Mouse (Mus musculus): ENCODE results near the gene Mindy1. TPM values are rescaled to one million over a fixed set of nuclear protein-coding genes. Genes with fewer than 3 reads are reported as not detected.

The Mindy1 gene
- total RNA-seq, 2 experiments from 2014 or later: 27.7 TPM

DNA sequence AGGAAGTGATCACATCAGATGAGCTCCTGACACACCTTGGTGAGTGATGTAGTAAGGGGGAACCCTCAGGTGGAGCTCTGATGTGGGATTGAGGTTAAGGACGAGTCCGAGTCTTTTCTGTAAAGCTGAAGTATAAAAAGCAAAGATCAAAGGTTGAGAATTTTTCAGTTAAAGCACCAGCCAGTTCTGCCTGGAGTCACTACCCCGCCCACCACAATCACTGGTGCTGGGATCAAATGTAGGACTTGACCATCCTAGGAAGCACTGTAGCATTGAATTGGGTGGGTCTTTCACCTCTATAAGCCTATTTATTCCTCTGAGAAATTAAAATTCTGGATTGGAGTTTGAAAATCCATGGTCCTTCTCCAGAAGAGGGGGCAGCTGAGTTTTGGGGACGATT, 9.9 kb downstream of the Mindy1 start:
- intact Hi-C loops (cut with DNase I): no loop called here

DNA sequence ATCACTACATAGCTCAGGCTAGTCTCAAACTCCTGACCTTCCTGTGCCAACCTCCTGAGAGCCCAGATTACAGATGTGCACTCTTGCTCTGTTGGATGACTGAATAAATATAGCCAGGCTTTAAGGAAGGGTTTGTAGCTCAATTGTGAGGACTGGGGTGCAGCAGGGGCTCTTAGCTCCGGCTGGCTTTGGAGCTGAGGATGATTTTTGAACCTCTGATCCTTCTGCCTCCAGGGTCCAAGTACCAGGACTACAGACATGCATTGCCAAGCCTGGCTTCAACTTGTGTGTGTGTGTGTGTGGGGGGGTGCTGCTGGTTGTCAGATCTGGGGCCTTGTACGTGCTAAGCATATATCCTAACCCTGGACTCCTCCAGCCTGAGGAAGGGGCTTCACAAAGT, 11.8 kb downstream of the Mindy1 start:
- no peak for DNase-seq

More for the DNA sequence above, 9.9 kb downstream of the Mindy1 start:
- DNase-seq: no peak

DNA sequence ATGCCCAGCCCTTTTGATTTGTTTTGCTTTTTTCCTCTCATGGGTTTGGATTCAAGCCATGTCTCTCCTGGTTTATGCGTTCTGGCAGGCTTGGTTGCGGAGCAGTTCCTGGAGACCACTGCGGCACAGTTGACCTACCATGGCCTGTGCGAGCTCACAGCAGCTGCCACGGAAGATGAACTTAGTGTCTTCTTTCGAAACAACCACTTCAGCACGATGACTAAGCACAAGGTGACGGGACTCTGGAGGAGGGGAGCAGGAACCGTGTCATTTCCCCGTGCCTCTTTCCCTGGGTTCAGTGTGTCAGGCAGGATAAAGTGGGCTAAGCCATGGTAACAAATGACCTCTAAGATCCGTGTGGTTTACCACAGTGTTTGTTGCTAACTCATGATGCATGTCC, 12.4 kb downstream of the Mindy1 start:
- no peak for DNase-seq
- intact Hi-C loops (cut with DNase I): no loop called here

More for the DNA sequence above, 11.8 kb downstream of the Mindy1 start:
- intact Hi-C loops (cut with DNase I): no loop called here

DNA sequence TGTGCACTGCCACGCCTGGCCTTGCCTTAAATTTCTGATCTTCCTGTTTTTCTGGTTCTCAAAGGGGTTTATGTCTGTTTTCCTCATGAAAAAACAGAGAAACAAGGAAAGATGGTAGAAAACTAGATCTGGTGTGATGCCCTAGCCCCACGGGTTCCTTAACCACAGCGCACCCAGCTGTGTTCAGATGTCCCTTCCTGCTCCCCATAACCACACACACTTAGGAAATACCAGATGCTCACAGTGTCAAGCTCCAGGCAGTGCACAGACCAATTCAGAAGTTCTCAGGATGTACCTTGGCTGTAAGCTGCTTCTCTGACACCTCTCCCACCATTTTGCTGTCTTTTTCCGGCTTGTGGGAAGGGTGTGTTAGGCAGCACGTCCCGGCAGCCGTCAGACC, 13.2 kb downstream of the Mindy1 start:
- DNase-seq: no peak
- intact Hi-C loops (cut with DNase I): no loop called here

DNA sequence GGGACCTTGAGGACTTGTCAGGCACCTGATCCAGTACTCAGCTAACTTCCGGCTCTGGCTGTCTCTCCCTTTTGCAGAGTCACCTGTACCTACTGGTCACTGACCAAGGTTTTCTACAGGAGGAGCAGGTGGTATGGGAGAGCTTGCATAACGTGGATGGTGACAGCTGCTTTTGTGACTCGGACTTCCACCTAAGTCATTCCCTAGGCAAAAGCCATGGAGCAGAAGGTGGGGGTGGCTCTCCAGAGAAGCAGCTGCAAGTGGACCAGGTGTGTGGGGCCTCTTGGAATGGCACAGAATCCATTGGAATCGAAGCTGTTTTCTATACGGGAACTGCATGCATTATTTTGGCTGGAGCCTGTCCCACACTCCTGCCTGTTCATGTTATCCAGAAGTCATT, 13.6 kb downstream of the Mindy1 start:
- DNase-seq: no peak
- intact Hi-C loops (cut with DNase I): no loop called here

DNA sequence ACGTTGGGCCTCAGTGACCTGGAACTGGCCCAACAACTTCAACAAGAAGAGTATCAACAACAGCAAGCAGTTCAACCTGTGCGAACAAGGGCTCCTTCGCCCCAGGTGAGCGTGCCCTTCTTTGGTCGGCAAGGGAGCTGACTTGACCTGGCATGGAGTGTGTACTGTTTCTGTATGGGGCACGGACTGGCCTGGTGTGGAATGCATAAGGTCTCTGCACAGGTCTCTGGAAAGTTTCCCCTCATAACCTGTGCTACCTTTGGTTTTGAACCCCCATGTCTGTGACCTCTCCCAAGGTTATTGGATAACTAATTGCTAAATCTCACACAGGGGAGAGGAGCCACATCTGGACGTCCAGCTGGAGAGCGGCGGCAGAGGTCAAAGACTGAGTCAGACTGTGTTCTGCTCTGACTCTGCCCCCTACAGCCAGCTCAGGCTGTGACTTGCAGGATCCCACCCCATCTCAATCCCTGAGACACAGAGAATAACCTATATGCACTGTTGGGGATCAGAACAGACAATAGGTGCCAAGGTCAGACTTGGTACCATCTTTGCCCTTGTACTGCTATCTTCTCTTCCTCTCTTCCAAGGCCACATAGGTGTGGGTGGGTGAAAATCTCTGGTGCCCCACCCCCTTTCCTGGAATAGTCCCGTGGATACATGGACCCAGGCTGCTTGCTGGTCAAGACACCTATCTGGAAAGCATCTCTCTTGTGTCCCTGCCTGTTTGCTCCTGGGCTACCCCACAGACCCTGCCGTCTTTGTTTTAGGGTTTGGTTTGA, 14.4 kb downstream of the Mindy1 start:
- DNase-seq: no peak
- intact Hi-C loops (cut with DNase I): no loop called here

DNA sequence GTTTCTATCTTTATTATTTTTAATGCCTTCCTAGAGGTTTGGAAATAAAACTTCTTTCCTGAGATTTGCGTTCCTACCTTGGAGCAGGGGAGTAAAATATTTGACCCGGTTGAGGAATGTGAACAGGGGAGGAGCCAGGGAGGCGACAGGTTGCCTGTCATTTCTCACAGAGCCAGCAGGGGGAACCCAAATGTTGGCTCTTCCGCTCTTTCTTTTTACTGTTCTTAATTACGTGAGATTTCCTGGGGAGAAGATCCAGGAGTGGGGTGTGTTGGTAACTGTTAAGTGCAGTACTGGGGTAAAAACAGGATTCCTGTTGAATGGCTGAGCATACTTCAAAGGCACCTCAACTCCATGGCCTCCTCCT, 14.9 kb downstream of the Mindy1 start:
- DNase-seq: peak in 1 of 2 experiments; percentile 62
- intact Hi-C loops (cut with DNase I): no loop called here

DNA sequence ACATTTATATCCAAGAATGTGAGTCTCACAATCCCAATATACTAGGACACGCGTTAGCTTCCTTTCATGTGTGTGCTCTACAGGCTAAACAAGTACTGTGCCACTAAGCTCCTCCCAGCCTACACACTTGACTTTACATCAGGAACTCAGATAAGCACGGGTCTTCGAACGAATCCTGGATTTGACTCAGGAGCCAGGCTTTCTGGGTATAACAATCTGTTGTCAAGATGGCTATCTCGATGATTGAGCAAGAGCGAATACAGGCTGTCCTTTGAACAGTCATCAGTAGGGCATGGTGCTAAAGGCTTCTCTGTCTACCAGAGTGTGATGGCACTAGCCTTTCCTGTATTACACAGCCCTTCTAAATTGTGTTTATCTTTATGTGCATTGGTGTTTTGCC, 16.9 kb downstream of the Mindy1 start:
- DNase-seq: no peak
- intact Hi-C loops (cut with DNase I): no loop called here

DNA sequence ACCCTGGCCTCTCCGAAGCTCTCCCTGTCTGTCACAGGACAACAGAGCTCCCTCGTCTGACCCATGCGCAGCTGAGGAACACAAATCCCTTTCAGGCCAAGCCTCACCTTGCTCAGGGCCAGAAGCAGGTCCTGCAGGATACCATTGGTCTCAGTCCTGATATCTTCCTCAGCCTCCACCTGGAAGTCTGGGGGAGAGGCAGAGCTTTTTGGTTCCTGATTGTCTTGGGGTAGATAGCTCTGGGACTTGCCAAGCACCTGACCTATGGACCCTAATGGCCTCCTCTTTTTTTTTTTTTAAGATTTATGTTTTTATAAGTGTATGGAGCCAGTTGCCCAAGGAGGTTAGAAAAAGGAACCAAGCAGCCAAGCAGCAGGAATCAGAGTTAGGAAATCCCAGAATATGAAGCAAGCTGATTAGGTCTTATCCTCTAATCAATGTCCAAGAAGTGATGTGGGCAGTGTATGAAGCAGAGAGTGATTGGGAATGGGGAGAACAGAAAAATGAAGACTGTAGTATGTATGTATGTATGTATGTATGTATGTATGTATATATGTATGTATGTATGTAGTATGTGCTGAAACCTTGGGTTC, 20.2 kb downstream of the Mindy1 start:
- intact Hi-C loops (cut with DNase I): no loop called here

DNA sequence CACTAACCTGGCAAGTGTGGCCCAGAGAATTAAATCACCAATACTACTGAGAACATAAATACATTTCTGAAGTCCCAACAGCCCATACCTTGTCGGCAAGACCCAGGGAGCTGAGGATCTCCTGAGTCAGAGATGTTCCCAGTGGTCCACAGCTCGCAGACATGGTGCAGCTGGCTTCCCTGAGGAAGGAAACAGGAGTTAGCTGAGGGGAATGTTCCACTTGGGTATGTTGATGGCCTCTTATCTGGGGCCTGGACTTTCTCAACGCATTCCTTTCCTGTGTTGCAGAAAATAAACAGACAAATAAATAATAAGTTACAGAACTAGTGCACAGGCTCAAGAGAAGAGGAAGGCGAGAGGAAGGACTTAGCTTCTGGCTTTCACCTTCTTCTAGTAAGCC, 25.1 kb downstream of the Mindy1 start:
- intact Hi-C loops (cut with DNase I): no loop called here
- DNase-seq: no peak

More for the DNA sequence above, 20.2 kb downstream of the Mindy1 start:
- DNase-seq: no peak

DNA sequence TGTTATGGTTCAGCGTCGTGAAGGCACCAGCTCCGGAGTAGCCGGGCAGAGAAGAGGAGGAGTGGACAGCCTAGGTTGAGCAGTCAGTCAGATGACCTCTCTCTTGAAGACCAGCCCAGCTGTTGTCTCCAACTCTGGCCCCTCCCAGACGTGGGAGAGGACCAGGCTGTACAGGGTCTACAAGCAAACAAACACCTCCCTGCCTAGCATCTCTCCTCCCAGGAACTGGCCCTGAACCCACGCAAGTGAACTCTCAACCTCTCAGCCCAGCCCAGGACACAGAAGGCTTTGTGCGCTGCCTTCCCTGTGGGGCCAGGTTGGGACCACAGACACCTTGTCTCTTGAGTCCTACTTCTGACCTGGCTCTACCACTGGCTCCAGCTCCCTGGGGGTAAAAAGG, 26.0 kb downstream of the Mindy1 start, which contains the start of gene Anxa9:
Gene Anxa9 (minus strand): TSS at position 77 of the 400 bp plus-strand sequence.
- intact Hi-C loops (cut with DNase I): no loop called here
- no peak for DNase-seq

DNA sequence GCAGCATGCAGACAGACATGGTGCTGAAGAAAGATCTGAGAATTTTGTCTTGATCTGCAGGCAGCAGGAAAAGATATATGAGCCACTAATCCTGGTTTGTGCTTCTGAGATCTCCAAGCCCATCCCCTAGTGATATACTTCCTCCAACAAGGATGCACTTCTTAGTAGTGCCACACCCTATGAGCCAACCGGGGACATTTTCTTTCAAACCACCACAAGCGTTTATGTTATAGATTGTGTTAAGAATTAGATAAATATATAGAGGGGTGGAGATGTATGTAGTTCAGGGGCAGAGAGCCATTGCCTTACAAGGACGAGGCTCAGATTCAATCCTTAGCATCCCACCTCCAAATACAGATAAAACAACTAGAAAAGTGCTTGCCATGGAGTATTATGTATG, 29.4 kb downstream of the Mindy1 start:
- intact Hi-C loops (cut with DNase I): loop anchor here (2.0 kb wide), 1 partner anchor 84 kb away; no protein-coding TSS in a partner anchor
- DNase-seq: no peak

DNA sequence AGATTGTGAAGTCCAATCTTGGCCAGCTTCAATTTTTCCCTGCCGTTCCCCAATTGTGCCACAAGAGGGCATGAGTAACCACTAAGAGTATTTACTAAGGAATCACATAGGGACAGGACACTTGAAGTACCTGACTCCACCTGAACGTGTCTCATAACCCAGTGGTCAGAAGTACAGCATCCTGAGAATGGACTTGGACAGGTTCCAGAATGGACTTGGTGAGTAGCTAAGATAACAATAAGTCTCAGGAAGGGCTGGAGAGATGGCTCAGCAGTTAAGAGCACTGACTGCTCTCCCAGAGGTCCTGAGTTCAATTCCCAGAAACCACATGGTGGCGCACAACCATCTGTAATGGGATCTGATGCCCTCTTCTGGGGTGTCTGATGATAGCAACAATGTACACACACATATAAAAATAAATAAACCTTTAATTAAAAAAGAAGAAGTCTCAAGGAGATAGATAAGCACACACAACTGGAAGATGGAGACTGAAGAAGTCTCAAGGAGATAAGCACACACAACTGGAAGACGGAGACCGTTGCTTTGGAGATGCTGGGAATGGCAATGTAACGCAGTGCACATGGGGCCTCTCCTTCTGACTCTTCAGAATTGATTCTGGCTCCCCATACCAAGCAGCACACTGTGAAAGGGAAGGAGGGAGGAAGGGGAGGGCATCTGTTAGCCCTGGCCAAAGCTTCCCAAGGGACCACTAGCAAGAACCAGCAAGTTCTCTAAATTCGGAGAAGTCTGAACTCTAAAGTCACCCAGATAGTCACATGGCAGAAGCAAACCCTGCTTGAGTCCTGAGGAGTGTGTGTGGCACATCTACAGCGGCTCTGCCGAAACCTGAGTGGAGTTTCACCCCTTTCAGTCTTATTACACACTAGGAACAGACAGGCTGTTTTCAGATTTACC, 30.1 kb downstream of the Mindy1 start:
- intact Hi-C loops (cut with DNase I): loop anchor here (2.0 kb wide), 1 partner anchor 84 kb away; no protein-coding TSS in a partner anchor
- DNase-seq: peak; percentile 72 to 83

DNA sequence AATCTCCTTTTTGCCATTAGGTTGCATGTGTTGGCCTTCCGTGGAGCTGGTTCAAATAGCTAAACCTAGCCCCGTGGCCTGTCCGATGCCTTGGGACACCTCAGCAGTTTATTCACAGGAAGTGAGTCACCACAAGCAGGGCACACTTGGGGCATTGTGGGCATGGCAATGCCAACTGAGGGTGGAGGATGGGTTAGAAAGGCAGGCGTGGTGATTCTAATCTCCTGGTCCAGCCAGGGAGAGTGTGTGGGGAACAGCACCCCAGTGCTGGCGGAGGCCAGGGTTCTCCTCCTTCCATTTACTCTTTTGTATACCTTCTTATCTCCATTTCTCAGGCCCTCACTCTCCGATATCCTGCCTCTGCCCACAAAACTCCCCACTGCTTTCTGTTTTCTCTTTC, 31.5 kb downstream of the Mindy1 start:
- intact Hi-C loops (cut with DNase I): no loop called here
- peak; percentile 16 to 23 for DNase-seq

DNA sequence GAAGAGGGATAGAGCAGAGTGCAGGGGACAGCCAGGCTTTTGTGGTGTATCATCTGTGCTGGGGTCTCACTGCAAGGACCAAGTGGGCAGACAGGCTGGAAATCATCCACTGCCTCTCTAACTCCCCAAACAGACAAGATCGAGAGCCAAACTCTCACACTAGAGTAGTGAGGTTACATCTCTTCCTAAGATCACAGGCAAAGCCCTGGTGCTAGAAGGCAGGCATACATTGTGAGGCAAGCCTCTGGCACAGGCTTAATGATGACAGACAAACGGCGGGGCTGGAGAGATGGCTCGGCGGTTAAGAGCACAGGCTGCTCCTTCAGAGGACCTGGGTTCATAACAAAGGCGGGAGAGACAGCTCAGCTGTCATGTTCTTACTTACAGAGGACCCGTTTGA, 32.3 kb downstream of the Mindy1 start:
- intact Hi-C loops (cut with DNase I): no loop called here
- no peak for DNase-seq

DNA sequence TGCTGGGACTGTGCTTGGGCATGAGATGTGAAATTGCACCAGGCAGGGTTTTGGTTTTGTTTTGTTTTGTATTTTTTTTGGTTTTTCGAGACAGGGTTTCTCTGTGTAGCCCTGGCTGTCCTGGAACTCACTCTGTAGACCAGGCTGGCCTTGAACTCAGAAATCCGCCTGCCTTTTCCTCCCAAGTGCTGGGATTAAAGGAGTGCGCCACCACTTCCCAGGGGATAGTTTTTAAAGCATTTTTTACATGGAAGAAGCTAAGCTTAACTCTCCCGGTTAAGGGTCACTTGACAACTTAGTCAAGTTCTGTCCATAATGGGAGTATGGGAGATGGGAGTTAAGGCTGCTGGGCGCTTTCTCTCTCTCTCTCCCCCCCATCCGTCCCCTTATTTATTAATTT, 32.9 kb downstream of the Mindy1 start:
- intact Hi-C loops (cut with DNase I): loop anchor here (2.0 kb wide), 1 partner anchor 31 kb away; the partner anchor contains the start of gene Prune1

DNA sequence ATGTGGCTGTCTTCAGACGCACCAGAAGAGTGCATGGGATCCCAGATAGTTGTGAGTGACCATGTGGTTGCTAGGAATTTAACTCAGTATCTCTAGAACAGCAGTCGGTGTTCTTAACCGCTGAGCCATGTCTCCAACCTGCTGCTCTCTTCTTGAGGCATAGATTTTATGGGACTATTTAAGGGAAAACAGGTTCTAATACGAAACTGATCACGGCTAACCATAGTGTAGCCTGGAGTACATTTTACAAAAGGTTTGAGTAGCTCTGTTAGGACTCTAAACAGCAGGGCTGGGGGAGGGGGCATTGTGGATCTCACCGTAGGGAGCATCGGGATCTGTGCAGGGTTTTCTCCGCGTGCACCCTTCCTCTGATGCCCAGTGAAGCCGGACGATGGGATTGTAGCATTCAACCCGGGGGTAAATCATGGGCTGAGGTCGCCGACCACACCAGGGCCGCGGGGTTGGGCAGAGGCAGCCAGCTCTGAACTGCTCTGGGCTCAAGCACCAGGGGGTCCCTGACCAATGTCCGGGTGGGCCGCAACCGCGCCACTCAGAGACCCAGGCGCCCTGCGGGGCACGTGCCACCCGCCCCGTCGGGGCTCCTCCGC, 33.4 kb downstream of the Mindy1 start, which contains the start of gene Cers2:
Gene Cers2 (plus strand): TSS at position 306 of the 608 bp plus-strand sequence.
- no peak for DNase-seq
- intact Hi-C loops (cut with DNase I): loop anchor here (1.0 to 2.0 kb wide), 2 partner anchors 32 to 97 kb away; partner anchors contain the start of genes Gabpb2 and Prune1

More for the DNA sequence above, 32.9 kb downstream of the Mindy1 start:
- DNase-seq: no peak

DNA sequence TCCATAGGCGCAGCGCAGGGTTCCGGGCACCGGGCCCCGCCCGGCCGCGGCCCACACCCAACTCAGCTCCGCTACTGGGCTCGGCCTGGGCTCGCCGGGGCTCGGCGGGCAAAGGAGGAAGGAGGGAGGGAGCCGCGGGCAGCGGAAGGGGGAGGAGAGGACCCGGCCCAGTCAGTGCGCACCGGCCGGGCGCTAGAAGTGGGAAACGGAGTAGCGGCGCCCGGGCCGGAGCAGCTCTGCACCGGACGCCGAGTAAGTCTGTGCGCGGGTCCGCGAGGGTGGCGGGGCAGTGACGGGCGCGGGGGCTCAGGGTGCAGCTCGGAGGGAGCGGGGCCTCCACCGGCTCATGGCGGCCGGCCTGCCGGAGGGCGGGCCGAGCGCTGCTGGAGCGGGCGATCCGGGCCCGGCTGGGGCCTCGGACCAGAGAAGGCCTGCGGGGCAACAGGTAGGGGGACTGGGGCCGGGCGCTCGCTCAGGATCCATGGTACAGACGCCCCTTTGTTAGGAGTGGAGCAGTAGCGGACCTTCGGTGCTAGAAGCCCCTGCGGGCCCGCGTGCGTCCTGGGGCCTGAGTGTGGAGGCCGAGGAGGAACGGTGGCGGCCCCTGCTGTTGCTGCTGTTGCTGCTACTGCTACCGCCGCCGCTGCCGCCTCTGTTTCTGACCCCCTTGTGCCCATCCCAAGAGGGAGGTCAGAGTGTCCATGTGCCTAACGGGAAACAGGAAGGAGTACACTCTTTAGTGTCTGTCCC, 34.1 kb downstream of the Mindy1 start:
- peak; percentile 95 for DNase-seq
- intact Hi-C loops (cut with DNase I): loop anchor here (1.0 to 2.0 kb wide), 2 partner anchors 32 to 98 kb away; partner anchors contain the start of genes Gabpb2 and Prune1

DNA sequence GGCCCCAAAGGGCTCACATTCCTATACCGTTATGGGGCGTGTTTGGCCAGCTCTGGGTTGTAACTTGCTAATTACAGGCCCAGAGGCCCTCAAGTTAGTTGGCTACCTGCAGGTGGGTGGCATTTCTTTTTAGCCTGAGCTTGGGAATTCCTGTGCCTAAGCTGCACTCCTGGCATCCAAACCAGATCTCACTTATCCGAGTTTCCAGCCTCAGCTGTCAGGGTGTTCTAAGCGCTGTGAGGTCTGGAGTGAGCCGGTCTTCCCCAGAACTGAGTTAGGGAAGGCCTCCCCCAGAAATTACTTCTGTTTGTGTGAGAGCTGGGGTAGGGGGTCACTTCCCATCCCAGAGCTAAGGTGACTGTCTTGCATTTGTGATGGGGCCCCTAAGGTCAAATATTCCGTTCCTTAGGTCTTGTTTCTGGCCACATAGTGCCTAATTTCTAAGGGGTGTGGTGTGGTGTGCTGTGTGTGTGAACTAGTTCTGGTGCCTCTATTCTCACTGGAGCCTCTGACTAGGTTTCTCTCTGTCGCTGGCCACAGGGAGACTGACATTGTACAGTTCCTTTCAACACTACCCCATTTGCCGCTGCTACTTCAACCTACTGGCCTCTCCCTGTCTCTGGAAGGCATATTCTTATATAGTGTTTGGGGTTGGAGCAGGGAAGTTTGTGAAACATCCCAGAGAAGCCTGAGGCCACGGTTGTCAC, 34.9 kb downstream of the Mindy1 start:
- intact Hi-C loops (cut with DNase I): loop anchor here (1.0 to 2.0 kb wide), 2 partner anchors 33 to 99 kb away; partner anchors contain the start of genes Gabpb2 and Prune1
- peak; percentile 21 to 24 for DNase-seq
